Mouse (Mus musculus) stomach, postnatal 0 days (tissue): ENCODE measurements around the gene Fbxl13.

Source experiments
- CTCF ChIP-seq: IDR thresholded peaks from 2 replicates; pipeline ENCODE4 v1.5.1; 2016; ENCODE audit warnings: antibody characterized with exemption, low read depth, mild to moderate bottlenecking, moderate library complexity
- EP300 ChIP-seq: optimal IDR thresholded peaks from 2 replicates; pipeline ENCODE3; 2016; ENCODE audit warnings: antibody characterized with exemption

- TF ChIP-seq CTCF: no peak
- TF ChIP-seq EP300: no peak
These were observed 23.9 kb upstream of the Fbxl13 start for GRCm38 (mm10) chr5:21669307-21669706.
